Mouse (Mus musculus): ENCODE data around the gene Gtsf1l.

Gtsf1l gene

GRCm38 (mm10) chr2:163051691-163052090 is 36.0 kb downstream of the Gtsf1l start:
- no peak for DNase-seq (ENCODE audit: low spot score in 2 of 2)

DNA sequence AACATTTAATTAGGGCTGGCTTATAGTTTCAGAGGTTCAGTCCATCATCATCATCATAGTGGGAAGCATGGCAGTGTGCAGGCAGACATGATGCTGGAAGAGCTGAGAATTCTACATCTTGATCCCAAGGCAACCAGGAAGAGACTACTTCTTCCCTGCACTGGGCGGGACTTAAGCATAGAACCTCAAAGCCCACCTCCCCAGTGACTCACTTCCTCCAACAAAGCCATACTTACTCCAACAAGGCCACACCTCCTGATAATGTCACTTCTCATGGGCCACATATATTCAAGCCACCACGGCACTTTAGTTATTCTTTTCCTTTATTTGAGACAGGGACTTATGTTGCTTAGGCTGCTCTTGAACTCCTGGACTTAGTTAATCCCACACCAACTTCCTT is 38.5 kb downstream of the Gtsf1l start:
- DNase-seq (ENCODE audit: low spot score in 2 of 2), result no peak

DNA sequence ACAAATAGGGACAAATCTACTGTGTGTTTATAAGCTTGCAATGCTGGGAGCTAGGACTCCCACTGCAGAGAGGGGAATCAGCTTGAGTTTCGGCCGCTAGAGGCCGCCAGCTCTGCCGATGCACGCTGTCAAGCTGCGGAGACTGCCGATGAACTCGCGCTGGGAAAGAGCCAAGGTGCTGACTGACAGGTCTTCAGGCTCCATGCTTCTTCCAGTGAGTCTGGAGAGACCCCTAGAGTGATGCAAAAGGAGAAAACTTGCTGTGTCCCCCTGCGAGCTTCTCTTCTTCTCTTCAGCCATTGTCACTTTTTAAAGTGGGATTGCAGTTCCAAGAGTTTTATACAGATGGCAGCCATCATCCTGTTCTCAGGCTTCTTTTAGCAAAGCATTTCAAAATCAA is 39.5 kb downstream of the Gtsf1l start:
- DNase-seq (ENCODE audit: low spot score in 2 of 2), result peak; percentile 72 to 86

- no peak for DNase-seq (ENCODE audit: low spot score in 2 of 2)
These were observed 47.7 kb downstream of the Gtsf1l start for GRCm38 (mm10) chr2:163039940-163040339.

All from right cerebral cortex, adult 2 months (tissue).